Mouse (Mus musculus) liver, postnatal 0 days (tissue): ENCODE measurements around the gene Hrc. TPM values are rescaled to one million over a fixed set of nuclear protein-coding genes. Genes with fewer than 3 reads are reported as not detected.

Experiments
- ATAC-seq: fragments of 200-750 bp; cut with Nextera tagmentation; 2 replicates; pipeline ENCODE4 v1.8.0; 2017; ENCODE audit warnings: mild to moderate bottlenecking, moderate library complexity
- DNase-seq: peaks from one replicate; pipeline ENCODE4 v3.0.0-alpha.2; 2016
- H3K27ac ChIP-seq: fragments of 300-500 bp; sonication (generic); 2 replicates; pipeline ENCODE4 v1.5.1; 2014; ENCODE audit warnings: antibody characterized with exemption, moderate library complexity, mild to moderate bottlenecking, low read depth
- H3K27me3 ChIP-seq: fragments of 300-500 bp; sonication (generic); 2 replicates; pipeline ENCODE4 v1.6.1; 2014; ENCODE audit warnings: low read length, control low read depth, mixed read lengths; ENCODE audit not compliant: insufficient read depth
- H3K36me3 ChIP-seq: fragments of 300-500 bp; sonication (generic); replicated peaks from 2 replicates; pipeline ENCODE4 v1.6.1; 2014; ENCODE audit warnings: mild to moderate bottlenecking, control low read depth, low read length, moderate library complexity, mixed read lengths; ENCODE audit not compliant: insufficient read depth
- H3K4me1 ChIP-seq: fragments of 300-500 bp; sonication (generic); 2 replicates; pipeline ENCODE4 v1.6.1; 2014; ENCODE audit warnings: antibody characterized with exemption, mild to moderate bottlenecking, control low read depth; ENCODE audit not compliant: insufficient read depth
- H3K4me2 ChIP-seq: fragments of 300-500 bp; sonication (generic); 2 replicates; pipeline ENCODE4 v1.6.1; 2014; ENCODE audit warnings: low read depth, mild to moderate bottlenecking, low read length, moderate library complexity, mixed read lengths
- H3K4me3 ChIP-seq: fragments of 300-500 bp; sonication (generic); 2 replicates; pipeline ENCODE4 v1.5.1; 2014; ENCODE audit warnings: low read depth, low read length
- H3K9ac ChIP-seq: fragments of 300-500 bp; sonication (generic); replicated peaks from 2 replicates; pipeline ENCODE4 v1.6.1; 2014; ENCODE audit warnings: mild to moderate bottlenecking, moderate library complexity
- H3K9me3 ChIP-seq: fragments of 300-500 bp; sonication (generic); 2 replicates; pipeline ENCODE4 v1.6.1; 2016; ENCODE audit warnings: mild to moderate bottlenecking, control low read depth, low read length, mixed read lengths
- CTCF ChIP-seq: sonication (generic); IDR thresholded peaks from 2 replicates; pipeline ENCODE4 v1.5.1; 2016; ENCODE audit warnings: antibody characterized with exemption, low read depth
- EP300 ChIP-seq: IDR thresholded peaks from 2 replicates; pipeline ENCODE4 v1.6.1; 2016; ENCODE audit warnings: antibody characterized with exemption, low read depth, mild to moderate bottlenecking
- WGBS: fragments of 180-500 bp; shearing (Covaris S2); extraction: QIAGEN DNeasy Blood & Tissue Kit; methylation state at CpG from one replicate; pipeline ENCODE4 v1.1.7; 2014; ENCODE audit not compliant: insufficient replicate concordance; 5-methylcytosine and 5-hydroxymethylcytosine counted together
- polyA plus RNA-seq: library from polyadenylated mRNA; unstranded; fragments of >200 nt; fragmentation: Nextera tagmentation; extraction: Ambion mirVana; gene quantifications from 2 replicates; pipeline ENCODE4 v1.2.1, GENCODE M21; 2015

Hrc gene
- polyA plus RNA-seq, 1 experiment from 2014 or later = 0.05 TPM

DNA sequence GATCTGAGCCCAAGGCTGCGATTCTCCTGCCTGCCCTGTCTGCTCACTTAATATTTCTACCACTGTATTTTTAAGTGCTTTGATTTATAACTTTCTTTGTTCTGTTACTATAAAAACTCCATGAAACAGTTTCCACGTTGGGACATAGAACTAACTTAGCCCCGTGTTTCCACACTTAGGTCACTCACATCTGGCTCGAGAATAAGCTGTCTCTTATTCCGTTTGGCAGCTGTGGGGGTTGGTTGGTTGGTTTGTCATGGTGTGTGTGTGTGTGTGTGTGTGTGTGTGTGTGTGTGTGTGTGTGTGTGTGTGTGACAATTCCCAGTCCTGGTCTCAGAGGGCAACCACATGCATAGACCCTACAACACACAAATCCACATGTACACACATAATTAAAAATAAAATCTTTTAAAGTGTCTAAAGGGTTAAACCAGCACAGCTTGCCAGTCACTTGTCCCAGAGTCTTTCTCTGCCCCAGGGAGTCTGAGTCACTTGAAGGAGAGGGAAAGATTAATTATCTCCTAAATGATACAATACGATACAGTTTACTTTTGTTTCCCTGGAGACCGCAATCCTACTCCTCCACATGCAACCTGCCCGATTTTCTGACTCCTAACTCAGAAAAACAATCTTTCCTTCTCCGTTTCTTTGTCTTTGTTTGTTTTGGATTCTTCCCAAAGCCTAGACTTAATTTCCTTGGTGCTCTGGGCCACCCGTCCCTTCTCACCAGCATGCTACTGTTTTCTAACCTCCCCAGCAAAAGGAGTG lies 22.2 kb upstream of the Hrc start:
- Histone ChIP-seq H3K27me3 (no peaks in the 10 kb centered on the region), H3K9me3 (no peaks in the 10 kb centered on the region), H3K4me3 (no peak overlapping the region), H3K9ac (no peak overlapping the region), H3K36me3 (no peaks in the 10 kb centered on the region), H3K4me1 (no peaks in the 10 kb centered on the region), H3K27ac (no peak overlapping the region), H3K4me2 (no peak overlapping the region)
- ATAC-seq (no peak), DNase-seq (no peak)
- TF ChIP-seq CTCF = no peak
- no peak for TF ChIP-seq EP300
- 55% methylated on average over 10 of the region's 10 CpGs for WGBS

DNA sequence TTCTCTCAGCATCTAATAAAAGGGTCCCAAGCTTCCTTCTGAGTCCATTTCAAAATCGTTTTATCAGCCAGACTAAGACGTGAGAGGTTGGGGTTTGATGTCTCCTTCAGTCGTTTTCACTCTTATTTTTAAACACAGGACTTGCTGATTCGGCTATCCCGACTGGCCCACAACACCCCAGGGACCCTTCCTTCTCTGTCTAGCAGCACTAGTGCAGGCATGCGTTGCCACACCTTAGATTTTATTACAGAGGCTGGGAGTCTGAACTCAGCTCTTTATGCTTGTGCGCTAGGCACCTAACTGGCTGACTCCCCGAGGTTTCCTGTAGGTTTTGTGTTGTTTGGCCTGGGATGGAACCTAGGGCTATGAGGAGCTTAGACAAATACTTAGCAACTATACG lies 21.6 kb upstream of the Hrc start:
- Histone ChIP-seq H3K9me3 (no peaks in the 10 kb centered on the region), H3K4me3 (no peak overlapping the region), H3K9ac (no peak overlapping the region), H3K4me1 (no peaks in the 10 kb centered on the region), H3K27ac (no peak overlapping the region), H3K4me2 (no peak overlapping the region), H3K36me3 (no peaks in the 10 kb centered on the region), H3K27me3 (no peaks in the 10 kb centered on the region)
- ATAC-seq (no peak), DNase-seq (no peak)
- TF ChIP-seq CTCF (no peak), EP300 (no peak)
- WGBS = 54% methylated on average over 9 of the region's 9 CpGs

DNA sequence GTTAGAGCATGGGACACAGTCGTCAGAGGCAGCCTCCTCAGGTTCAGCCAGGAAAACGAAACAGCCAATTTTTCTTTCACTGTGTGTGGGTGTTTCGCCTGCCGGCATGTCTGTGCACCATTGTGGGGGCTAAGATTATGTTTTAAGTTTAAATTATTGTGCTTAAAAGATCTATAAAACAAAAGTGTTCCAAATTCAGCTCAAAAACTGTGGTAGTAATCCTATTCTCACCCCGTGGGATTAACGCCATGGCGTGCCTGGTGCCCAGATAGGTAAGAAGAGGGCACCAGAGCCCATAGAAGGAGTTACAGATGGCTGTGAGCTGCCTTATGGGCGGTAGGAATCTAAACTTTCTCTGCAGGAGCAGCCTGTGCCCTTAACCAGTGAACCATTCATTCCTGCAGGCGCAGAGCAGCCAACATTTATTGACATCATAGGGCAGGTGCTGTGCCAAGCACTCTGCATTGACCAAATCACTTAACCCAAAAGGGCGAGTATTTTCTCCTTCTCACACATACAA lies 19.8 kb upstream of the Hrc start:
- DNase-seq = no peak
- Histone ChIP-seq H3K4me3 (no peak overlapping the region), H3K27ac (no peak overlapping the region), H3K4me1 (no peaks in the 10 kb centered on the region), H3K9ac (no peak overlapping the region), H3K9me3 (no peaks in the 10 kb centered on the region), H3K4me2 (no peak overlapping the region), H3K36me3 (no peaks in the 10 kb centered on the region), H3K27me3 (no peaks in the 10 kb centered on the region)
- TF ChIP-seq CTCF (no peak), EP300 (no peak)
- ATAC-seq = no peak
- WGBS = 80% methylated on average over 10 of the region's 10 CpGs

DNA sequence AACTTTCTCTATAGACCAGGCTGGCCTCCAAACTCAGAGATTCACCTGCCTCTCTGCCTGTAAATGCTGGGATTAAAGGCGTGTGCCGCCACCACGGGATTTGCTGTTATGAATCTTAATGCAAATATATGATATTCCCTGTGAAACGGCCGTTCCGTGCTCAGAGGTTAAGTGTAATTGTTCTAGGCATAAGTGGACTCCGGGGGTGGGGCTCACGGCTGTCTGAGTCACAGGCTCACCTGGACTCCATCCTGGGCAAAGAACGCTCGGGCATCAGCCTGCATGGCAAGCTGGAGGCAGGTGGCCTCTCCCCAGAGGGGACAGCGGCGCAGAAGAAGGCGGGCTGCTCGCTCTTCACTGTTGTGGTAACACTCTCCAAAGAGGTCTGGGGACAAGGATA lies 18.6 kb upstream of the Hrc start:
- 87% methylated on average over 14 of the region's 14 CpGs for WGBS
- H3K9ac ChIP-seq = no peak overlapping the region
- no peaks in the 10 kb centered on the region for H3K9me3 ChIP-seq
- no peak overlapping the region for H3K27ac ChIP-seq
- no peaks in the 10 kb centered on the region for H3K36me3 ChIP-seq
- no peak overlapping the region for H3K4me2 ChIP-seq
- DNase-seq = no peak
- no peaks in the 10 kb centered on the region for H3K27me3 ChIP-seq
- H3K4me3 ChIP-seq = no peak overlapping the region
- ATAC-seq = no peak
- no peaks in the 10 kb centered on the region for H3K4me1 ChIP-seq
- TF ChIP-seq EP300 (no peak), CTCF (no peak)

DNA sequence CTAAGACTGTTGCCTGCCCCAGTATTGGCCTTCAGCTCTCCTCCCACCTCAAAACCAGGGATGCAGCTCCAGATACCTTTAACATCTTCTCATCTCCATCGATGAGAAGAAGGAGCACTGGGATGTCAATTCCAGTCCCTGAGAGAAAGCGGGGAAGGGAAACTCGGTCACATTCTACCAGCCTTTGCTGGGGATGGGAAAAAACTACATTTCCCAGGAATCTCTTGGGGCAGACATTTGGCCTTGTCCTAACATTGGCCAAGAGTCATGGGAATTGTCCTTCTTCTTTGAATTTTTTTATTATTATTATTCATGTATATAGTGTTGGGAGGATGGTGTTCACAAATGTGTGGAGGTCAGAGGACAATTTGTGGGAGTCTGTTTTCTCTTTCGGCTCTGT lies 12.8 kb upstream of the Hrc start:
- Histone ChIP-seq H3K27ac (no peak overlapping the region), H3K27me3 (no peaks in the 10 kb centered on the region), H3K36me3 (no peaks in the 10 kb centered on the region), H3K4me1 (no peaks in the 10 kb centered on the region), H3K4me3 (no peak overlapping the region), H3K9me3 (no peaks in the 10 kb centered on the region), H3K4me2 (no peak overlapping the region), H3K9ac (no peak overlapping the region)
- TF ChIP-seq EP300 = no peak
- TF ChIP-seq CTCF = no peak
- WGBS = 81% methylated on average over 4 of the region's 4 CpGs
- no peak for DNase-seq
- ATAC-seq = no peak

DNA sequence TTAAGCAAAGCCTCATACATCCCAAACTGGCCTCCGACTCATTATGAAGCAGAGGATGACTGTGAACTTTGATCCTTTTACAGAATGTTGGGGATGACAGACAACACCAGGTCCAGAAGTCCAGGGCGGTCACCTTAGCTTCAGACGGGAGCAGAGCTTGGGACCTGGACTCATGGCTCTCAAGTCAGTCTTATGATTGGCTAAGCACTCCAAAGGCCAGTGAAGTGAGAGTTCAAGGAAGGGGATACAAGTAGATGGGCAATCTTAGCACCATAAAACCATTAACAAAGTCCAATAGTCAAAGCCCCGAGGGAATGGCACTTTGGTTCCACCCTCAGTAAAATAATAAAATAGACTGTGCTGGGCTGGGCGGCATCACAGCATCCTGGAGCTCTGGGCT lies 12.0 kb upstream of the Hrc start:
- Histone ChIP-seq H3K27ac (no peak overlapping the region), H3K4me2 (no peak overlapping the region), H3K4me3 (no peak overlapping the region), H3K27me3 (no peaks in the 10 kb centered on the region), H3K9ac (no peak overlapping the region), H3K9me3 (no peaks in the 10 kb centered on the region), H3K36me3 (no peaks in the 10 kb centered on the region), H3K4me1 (no peaks in the 10 kb centered on the region)
- TF ChIP-seq CTCF (no peak), EP300 (no peak)
- no peak for ATAC-seq
- DNase-seq = no peak
- 78% methylated on average over 5 of the region's 5 CpGs for WGBS
